Mouse (Mus musculus) bone marrow macrophage, adult 2 months (primary cell): ENCODE measurements at regions not wholly inside any gene's neighbourhood (a gene's known extent, or its start where the extent isn't known, plus 50 kb on each side); places are given as distances from the start of the nearest gene placed in this dataset.

ENCODE experiments used
- H3K27ac ChIP-seq: 2 replicates; pipeline ENCODE4 v1.5.1; 2012; ENCODE audit warnings: low read depth, low read length; ENCODE audit not compliant: insufficient read depth
- H3K4me1 ChIP-seq: 2 replicates; pipeline ENCODE4 v1.6.1; 2012; ENCODE audit warnings: low read length; ENCODE audit not compliant: control insufficient read depth, insufficient read depth
- H3K4me3 ChIP-seq: 2 replicates; pipeline ENCODE4 v1.5.1; 2012; ENCODE audit warnings: mild to moderate bottlenecking, low read length, moderate library complexity; ENCODE audit not compliant: insufficient read depth
- CTCF ChIP-seq: IDR thresholded peaks from 2 replicates; pipeline ENCODE4 v1.5.1; 2012; ENCODE audit warnings: low read depth, mild to moderate bottlenecking, low read length, moderate library complexity
- POLR2A ChIP-seq: IDR thresholded peaks from 2 replicates; pipeline ENCODE4 v1.6.1; 2012; ENCODE audit warnings: mild to moderate bottlenecking, low read depth, low read length, borderline replicate concordance

- Histone ChIP-seq H3K4me1 (no peaks in the 10 kb centered on the region), H3K4me3 (no peak overlapping the region)
- TF ChIP-seq POLR2A (no peak), CTCF (no peak)
Observed at GRCm38 (mm10) chr5:119570054-119570453, 100.4 kb upstream of the Tbx3 start.

GRCm38 (mm10) chr5:119571644-119572043, 98.8 kb upstream of the Tbx3 start:
- H3K27ac ChIP-seq: no peak overlapping the region
- TF ChIP-seq POLR2A: no peak
- no peak for TF ChIP-seq CTCF
- no peak overlapping the region for H3K4me3 ChIP-seq
- no peaks in the 10 kb centered on the region for H3K4me1 ChIP-seq

More at GRCm38 (mm10) chr5:119570054-119570453, 100.4 kb upstream of the Tbx3 start:
- no peak overlapping the region for H3K27ac ChIP-seq

GRCm38 (mm10) chr5:119575124-119575523, 95.3 kb upstream of the Tbx3 start:
- no peak for TF ChIP-seq POLR2A
- TF ChIP-seq CTCF: no peak
- Histone ChIP-seq H3K4me1 (no peaks in the 10 kb centered on the region), H3K4me3 (no peak overlapping the region), H3K27ac (no peak overlapping the region)

- H3K4me3 ChIP-seq: no peak overlapping the region
- H3K4me1 ChIP-seq: no peaks in the 10 kb centered on the region
- TF ChIP-seq CTCF (no peak), POLR2A (no peak)
- H3K27ac ChIP-seq: no peak overlapping the region
Observed at GRCm38 (mm10) chr5:119579288-119579687, 91.2 kb upstream of the Tbx3 start.

DNA sequence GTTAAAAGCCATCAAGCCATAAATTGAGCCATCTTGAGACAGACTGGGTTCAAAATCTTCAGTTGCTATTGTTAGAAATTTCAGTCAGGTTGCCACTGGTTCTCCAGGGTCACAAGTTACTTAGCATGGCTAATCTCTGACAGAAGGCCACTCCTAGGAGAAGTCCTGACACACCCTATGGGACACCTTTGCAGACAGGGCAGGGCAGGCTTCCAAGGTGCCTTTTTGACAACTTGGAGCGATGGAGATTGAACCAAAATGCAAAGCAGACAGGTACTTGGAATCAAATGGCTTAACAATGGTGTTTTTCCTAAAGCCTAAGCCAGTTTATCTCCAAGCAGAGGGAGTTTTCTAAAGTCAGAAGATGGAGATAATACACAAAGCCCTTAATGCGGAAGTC, 90.7 kb upstream of the Tbx3 start:
- H3K4me1 ChIP-seq: no peaks in the 10 kb centered on the region
- no peak overlapping the region for H3K27ac ChIP-seq
- no peak overlapping the region for H3K4me3 ChIP-seq
- TF ChIP-seq POLR2A: no peak
- TF ChIP-seq CTCF: no peak

DNA sequence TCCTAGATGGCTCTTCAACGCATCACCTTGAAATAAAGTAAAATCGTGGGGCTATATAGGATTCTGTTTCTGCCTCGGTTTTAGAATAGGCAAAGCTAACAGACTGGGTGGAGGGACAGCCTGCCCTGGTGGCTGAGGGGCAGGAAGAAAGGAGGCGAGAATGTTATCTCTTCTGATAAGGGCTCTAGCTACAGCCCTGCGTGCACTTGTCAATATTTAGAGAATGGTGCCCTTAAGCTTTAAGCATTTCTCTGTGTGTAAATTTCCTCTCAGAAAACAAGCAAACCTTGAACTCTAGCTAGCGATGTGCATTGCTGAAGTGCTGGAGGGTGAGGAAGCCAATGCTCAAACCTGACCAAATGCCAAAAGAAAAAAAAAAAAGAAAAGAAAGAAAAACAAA, 90.1 kb upstream of the Tbx3 start:
- Histone ChIP-seq H3K4me3 (no peak overlapping the region), H3K4me1 (no peaks in the 10 kb centered on the region), H3K27ac (no peak overlapping the region)
- TF ChIP-seq POLR2A (no peak), CTCF (no peak)

- Histone ChIP-seq H3K4me1 (no peaks in the 10 kb centered on the region), H3K4me3 (no peak overlapping the region), H3K27ac (no peak overlapping the region)
- TF ChIP-seq CTCF (no peak), POLR2A (no peak)
Observed at GRCm38 (mm10) chr5:119580798-119581197, 89.7 kb upstream of the Tbx3 start.

GRCm38 (mm10) chr5:119584389-119584788, 86.1 kb upstream of the Tbx3 start:
- no peaks in the 10 kb centered on the region for H3K4me1 ChIP-seq
- no peak for TF ChIP-seq CTCF
- no peak for TF ChIP-seq POLR2A
- no peak overlapping the region for H3K27ac ChIP-seq
- no peak overlapping the region for H3K4me3 ChIP-seq

GRCm38 (mm10) chr5:119584914-119585313, 85.6 kb upstream of the Tbx3 start:
- no peak overlapping the region for H3K27ac ChIP-seq
- TF ChIP-seq CTCF (no peak), POLR2A (no peak)
- H3K4me1 ChIP-seq: no peaks in the 10 kb centered on the region
- H3K4me3 ChIP-seq: no peak overlapping the region

DNA sequence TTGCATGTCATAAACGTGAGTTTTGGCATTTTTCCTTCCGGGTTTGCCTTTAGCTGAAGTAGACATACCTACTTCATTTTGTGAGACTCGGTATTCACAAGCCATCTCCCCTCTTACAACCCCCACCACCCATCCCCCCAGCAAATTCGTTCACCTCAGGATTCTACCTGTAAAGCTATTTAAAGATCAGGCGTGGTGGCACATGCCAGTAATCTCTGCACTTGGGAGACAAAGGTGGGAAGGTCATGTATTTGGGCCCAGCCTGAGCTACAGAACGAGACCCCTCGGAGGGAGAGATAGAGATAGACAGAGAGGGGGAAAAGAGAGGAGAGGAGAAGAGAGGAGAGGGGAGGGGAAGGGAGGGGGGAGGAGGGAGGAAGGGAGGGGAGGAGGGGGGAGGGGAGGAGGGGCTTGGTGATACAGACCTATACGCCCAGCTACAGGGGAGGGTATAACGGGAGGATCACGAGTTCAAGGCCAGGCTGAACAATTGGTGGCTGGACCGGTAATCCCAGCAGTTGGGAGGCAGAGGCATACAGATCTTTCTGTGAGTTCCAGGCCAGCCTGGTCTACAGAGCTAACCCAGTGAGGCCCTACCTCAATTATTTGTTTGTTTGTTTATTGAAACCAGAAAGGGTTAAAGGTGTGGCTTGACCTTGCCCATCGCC, 83.9 kb upstream of the Tbx3 start:
- H3K4me3 ChIP-seq: no peak overlapping the region
- H3K4me1 ChIP-seq: no peaks in the 10 kb centered on the region
- H3K27ac ChIP-seq: no peak overlapping the region
- TF ChIP-seq CTCF (no peak), POLR2A (no peak)

DNA sequence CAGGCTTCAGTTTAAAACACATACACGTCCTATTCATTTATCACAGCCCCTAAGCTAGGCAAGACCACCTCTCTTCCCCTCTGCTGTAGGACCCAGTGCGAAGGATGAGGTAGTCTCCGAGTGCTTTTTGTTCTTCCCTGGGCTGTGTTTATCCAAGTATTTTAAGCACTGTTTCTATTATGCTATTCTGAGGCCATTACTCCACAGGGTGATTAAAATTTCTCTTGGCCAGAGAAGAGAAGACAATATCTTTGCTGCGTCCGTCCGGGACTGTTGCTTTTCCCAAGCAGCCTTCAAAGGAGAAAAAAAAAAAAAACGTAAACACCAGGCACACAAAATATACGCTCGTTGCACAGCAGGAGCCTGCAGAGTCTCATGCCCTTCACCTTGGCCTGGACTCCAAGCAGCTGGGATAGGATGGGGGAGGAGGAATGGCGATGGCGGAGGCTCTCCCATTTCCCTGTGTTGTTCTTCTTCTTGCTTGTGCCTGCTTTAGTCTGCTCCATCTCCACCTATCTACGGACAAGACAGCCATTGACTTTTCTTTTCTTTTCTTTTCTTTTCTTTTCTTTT, 83.1 kb upstream of the Tbx3 start:
- Histone ChIP-seq H3K27ac (no peak overlapping the region), H3K4me3 (no peak overlapping the region), H3K4me1 (no peaks in the 10 kb centered on the region)
- TF ChIP-seq POLR2A (no peak), CTCF (no peak)
